Mouse (Mus musculus): ENCODE results near the gene Ncor1. TPM values are rescaled to one million over a fixed set of nuclear protein-coding genes. Genes with fewer than 3 reads are reported as not detected.

Gene Ncor1
- 100 to 1,000 TPM; 348 to 361 TPM for total RNA-seq (2023)

GRCm38 (mm10) chr11:62458276-62458724, at the start of gene Ncor1, which contains the start of gene Pigl:
Ncor1 (minus strand) TSS chr11:62458541.
Pigl (plus strand) TSS chr11:62458460.

GRCm38 (mm10) chr11:62280675-62281600, 177.4 kb downstream of the Ncor1 start, which contains the start of the genes Zswim7 and Ttc19:
Zswim7 (minus strand) TSS chr11:62281375.
Ttc19 (plus strand) TSS chr11:62281473.

Other genes starting within 250 kb of the Ncor1 start
- gene Adora2b, start 209.6 kb downstream of the Ncor1 start, total RNA-seq (2023) = not detected
- 10 to 100 TPM; 10.9 to 12.4 TPM for gene Zswim7, start 177.2 kb downstream of the Ncor1 start, total RNA-seq (2023)
- gene Ttc19, start 177.1 kb downstream of the Ncor1 start, total RNA-seq (2023) = 10 to 100 TPM; 27.0 to 30.9 TPM
- gene Pigl, start 81 bp downstream of the Ncor1 start, total RNA-seq (2023) = 1 to 10 TPM; 6.1 to 9.6 TPM
- gene Cenpv, start 80.7 kb upstream of the Ncor1 start, total RNA-seq (2023) = 1 to 10 TPM; 1.9 TPM
- 1,000 to 10,000 TPM; 1,128 to 1,293 TPM for gene Ubb, start 92.6 kb upstream of the Ncor1 start, total RNA-seq (2023)
- gene Trpv2, start 115.9 kb upstream of the Ncor1 start, total RNA-seq (2023) = 10 to 100 TPM; 49.7 to 52.3 TPM
- gene Lrrc75a, start 190.0 kb upstream of the Ncor1 start, total RNA-seq (2023) = 1 to 10 TPM; 5.2 to 5.7 TPM
- gene Mmgt2, start 190.1 kb upstream of the Ncor1 start, total RNA-seq (2023) = 10 to 100 TPM; 23.2 to 33.6 TPM